Mouse (Mus musculus) mesoderm, embryonic 11.5 days (tissue): ENCODE measurements around the gene Cpped1.

ENCODE experiments used
- DNase-seq: peaks from one replicate; pipeline ENCODE4 v3.0.0-alpha.2; 2012; ENCODE audit warnings: low read depth, low spot score

The Cpped1 gene

GRCm38 (mm10) chr16:11909035-11909591 is at the start of gene Cpped1:
TSS of gene Cpped1 (minus strand) at chr16:11909445.
- DNase-seq, result peak; percentile 86

- DNase-seq, result peak; percentile 38
These were observed 31.2 kb upstream of the Cpped1 start for GRCm38 (mm10) chr16:11940477-11940876.

DNA sequence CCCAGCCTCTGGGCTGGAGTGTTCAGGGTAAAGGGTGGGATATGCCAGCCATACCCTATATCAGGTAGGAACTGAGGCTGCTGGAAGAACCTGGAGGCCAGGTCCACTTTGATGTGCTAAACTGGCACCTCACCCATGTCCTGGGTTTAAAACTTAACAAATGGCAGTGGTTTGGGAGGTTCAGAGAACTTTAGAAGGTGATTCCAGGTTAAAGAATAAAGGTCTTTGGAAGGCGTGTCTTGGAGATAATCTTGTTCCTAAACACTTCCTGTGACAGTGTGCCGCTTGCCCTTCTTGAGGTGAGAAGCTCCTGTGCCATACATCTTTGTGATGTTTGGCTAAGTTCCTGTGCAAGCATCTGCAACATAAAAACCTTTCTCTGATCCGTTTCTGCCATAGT is 1.6 kb upstream of the Cpped1 start:
- no peak for DNase-seq

GRCm38 (mm10) chr16:11909817-11910216 is 572 bp upstream of the Cpped1 start:
- DNase-seq, result no peak

DNA sequence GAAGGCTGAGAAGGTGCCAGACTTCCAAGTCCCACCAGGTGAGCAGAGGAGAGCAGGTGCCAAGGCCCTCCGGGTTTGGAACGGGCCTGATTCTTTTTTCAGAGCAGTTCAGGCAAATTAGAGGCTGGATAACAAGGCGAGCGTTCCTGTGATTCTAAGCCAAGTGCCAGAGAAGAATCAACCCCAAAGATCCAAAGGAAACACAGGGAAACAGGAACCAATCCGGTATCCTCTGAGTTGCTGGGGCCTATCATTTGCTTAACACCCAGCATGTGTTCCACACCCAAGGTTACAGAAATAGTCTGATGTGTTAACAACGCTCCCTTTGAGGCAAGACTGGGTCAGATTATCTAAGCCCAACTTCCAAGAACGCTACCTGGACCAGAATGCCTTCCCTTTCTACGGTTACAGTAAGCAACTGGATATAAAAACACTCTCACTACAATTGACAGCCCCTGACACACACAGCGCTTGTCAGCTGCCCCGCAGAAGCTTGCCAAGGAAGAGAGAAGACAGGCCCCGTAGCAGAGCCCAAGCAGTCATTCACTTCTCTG is 707 bp downstream of the Cpped1 start:
- no peak for DNase-seq

- no peak for DNase-seq
These were observed 1.4 kb downstream of the Cpped1 start for GRCm38 (mm10) chr16:11907816-11908215.

- DNase-seq, result no peak
These were observed 2.3 kb downstream of the Cpped1 start for GRCm38 (mm10) chr16:11906906-11907305.

DNA sequence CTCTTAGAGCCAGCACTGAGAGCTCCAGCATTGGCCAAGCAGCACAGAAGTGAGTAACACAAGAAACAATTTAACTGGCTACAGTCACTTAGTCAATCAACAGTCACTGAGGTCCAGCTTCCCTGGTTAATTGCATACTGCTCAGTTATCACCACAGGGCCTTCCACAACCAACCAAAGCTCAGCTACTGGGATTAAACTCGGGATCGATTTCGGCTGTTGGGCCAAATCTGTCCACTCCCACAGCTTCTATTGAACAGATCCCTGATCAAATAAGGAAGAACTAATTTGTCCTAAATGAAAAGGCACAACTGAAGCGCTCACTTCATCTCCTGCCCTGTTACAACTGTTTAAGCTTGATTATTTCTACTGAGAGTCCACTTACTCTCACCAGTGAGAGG is 4.0 kb downstream of the Cpped1 start:
- no peak for DNase-seq

DNA sequence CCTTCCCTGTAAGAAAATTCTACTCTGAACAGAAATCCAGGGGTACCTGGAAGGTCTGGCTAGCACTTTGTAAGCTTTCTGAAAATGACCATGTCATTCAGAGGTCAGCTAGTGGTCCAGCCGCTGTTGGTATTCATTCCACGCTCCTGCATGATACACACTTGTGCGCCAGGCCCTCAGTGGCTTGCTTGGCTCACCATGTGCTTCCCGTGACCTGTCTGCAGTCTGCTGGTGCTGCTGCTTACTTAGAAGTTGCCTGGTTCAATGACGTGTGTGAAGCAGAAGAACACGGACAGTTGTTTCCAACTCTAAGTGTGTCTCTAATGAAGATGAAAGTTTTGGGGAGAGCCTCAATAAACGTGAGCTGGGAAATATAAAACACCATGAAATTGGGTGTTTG is 7.2 kb downstream of the Cpped1 start:
- DNase-seq, result no peak

DNA sequence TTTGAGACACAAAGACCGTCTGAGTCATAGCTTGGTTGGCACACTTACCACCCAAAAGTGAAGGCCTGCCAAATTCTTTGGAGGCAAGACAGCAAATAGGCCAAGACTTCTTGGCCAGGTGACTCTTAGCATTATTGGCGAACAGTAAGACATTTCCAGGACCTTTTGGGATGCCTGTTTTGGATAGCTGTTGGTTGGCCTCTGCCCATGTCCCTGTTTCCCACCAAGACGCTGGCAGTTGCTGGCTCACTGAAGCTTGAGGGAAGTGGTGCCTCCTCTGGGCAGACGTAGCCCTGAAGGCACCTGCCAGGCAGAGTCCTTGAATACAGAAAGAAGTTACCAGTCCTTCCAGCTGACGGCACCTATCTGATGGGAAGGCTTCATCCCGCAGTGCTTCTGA is 8.9 kb downstream of the Cpped1 start:
- no peak for DNase-seq

- no peak for DNase-seq
These were observed 12.8 kb downstream of the Cpped1 start for GRCm38 (mm10) chr16:11896411-11896810.

GRCm38 (mm10) chr16:11894877-11895276 is 14.4 kb downstream of the Cpped1 start:
- DNase-seq, result no peak

- DNase-seq, result peak; percentile 12
These were observed 19.1 kb downstream of the Cpped1 start for GRCm38 (mm10) chr16:11890186-11890585.

- DNase-seq, result peak; percentile 25
These were observed 19.5 kb downstream of the Cpped1 start for GRCm38 (mm10) chr16:11889741-11890140.

DNA sequence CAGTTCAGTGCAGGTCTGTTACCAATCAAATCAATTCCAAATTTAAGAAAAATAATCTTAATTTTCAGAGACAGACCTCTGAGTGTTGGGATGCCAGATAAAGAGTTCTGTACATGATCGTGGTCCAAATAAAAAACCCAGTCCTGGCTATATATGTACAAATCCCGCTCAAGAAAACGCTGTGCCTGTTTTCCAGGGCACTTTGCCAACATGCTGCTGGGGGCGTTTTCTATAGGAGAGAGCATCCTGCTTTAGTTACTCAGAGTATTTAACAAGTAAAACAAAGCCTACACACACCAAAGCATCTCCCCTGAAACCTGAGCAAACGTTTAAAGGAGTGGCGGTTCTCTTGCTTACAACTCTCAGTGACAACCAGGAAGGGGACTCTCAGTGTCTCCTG is 27.4 kb downstream of the Cpped1 start:
- DNase-seq, result no peak

- DNase-seq, result no peak
These were observed 28.8 kb downstream of the Cpped1 start for GRCm38 (mm10) chr16:11880461-11880860.

GRCm38 (mm10) chr16:11879196-11879595 is 30.0 kb downstream of the Cpped1 start:
- no peak for DNase-seq

DNA sequence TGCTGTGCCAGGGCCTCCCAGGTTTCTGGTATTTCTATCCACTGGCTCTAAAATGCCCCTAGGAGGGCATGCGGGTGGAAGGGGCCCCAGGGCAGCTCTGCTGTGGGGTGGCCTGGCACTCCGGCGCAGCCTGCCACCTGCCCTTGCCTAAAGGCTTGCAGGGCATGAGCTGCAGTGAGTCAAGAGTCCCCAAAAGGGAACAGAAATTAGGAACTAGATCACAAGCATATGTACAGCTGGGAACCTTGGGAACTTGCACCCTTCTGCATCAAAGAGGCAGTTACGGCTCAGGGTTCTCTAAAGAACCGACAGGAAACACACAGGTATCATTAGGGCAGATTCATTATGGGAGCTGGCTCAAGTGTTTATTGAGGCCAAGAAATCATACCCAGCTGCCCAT is 34.0 kb downstream of the Cpped1 start:
- DNase-seq, result no peak

- DNase-seq, result no peak
These were observed 36.0 kb downstream of the Cpped1 start for GRCm38 (mm10) chr16:11873292-11873691.

DNA sequence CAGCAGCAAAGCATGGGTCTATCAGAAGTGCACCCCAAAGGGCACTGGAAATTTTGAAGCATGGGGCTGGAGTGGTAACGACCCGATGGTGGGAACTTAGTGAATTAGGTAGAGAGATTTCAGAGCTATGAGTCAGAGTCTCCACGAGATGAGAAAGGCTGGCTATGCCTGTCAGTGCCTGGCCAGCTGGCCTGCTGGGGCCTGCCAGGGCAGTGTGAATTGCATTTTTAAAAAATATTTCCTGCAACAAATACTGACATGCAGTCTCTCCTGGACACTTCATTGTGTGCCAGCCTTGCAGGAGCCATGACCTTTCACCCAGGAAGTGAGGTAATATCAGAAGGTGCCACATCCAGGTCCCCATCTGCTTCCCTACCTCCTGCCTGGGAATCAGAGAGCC is 40.8 kb downstream of the Cpped1 start:
- no peak for DNase-seq

DNA sequence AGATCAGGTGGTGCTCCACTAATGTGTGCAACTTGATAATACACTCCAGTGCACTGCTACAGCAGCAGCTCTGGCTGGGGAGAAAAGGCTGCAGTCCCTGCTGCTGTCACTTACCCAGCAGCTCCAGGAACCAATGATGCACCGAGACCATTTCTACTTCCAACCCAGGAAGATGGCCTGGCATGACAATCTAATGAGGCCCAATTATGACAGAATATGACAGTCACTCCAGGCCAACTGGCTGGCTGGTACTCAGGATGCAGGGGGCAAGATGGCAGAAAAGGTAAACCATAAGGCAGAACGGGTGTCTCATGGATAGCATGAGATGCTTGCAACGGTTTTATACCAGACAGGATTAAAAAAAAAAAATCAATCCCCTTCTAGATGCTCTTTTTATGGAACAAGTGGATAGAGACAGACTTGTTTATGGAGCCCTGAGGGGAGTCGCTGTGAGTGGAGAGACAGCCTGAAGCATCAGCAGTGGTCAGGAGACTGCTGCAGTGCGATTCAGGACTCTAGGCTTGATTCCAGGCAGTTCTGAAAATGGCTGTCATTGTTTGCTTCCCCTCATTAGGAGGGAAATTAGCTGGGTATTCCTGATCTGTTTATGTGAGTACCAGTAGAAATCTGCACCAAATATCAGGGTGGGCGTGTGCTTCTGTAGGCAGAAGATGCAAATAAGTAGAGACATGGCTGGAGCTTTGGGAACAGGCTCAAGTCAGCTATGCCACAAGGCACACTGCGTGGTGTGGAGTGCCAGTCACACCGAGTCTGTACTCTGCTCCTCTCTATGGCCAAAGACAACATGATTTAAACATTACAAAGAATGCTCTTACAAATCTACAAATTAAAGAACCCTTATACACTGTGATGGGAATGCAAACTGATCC is 56.3 kb downstream of the Cpped1 start:
- DNase-seq, result no peak

GRCm38 (mm10) chr16:11848990-11849658 is 60.1 kb downstream of the Cpped1 start:
- no peak for DNase-seq
